Mouse (Mus musculus): ENCODE measurements around the gene Ksr1.

DNA sequence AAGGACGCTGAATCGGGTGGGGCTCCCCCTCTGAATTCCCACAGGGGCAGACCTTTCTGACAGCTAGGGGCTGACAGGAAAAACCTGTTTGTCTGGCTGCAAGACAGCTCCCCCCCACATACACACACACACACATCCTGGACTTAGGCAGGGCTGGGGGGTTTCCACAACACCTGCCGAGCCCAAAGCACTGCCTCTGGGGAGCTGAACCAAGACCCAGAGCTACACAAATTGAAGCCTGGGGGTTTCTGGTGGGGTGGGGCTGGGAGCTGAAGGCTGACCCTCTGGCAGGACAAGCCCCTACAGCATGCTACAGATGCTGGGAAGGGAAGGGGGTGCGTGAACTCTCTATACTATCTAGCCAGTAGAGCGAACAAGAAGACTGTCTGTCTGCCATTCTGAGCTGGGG lies 42.7 kb downstream of the Ksr1 start:
- TF ChIP-seq POLR2A (IDR thresholded peaks at IDR 0.05; ENCODE audit: extremely low read depth, insufficient read depth, low read length), result no peak
- TF ChIP-seq CTCF (IDR thresholded peaks at IDR 0.05; ENCODE audit: low read depth, low read length), result no peak

Measured in liver, adult 2 months (tissue).